Mouse (Mus musculus) G1E (cell line): Measurements from ENCODE around the gene Fcrl1.

Experiments used
- CTCF ChIP-seq: IDR thresholded peaks from 2 replicates; pipeline ENCODE4 v1.5.1; 2012; ENCODE audit warnings: low read depth, low read length, inconsistent platforms, mixed read lengths
- POLR2AphosphoS5 ChIP-seq: IDR thresholded peaks from 2 replicates; pipeline ENCODE4 v1.6.1; 2012; ENCODE audit warnings: low read depth, low read length, inconsistent platforms; ENCODE audit not compliant: insufficient replicate concordance

DNA sequence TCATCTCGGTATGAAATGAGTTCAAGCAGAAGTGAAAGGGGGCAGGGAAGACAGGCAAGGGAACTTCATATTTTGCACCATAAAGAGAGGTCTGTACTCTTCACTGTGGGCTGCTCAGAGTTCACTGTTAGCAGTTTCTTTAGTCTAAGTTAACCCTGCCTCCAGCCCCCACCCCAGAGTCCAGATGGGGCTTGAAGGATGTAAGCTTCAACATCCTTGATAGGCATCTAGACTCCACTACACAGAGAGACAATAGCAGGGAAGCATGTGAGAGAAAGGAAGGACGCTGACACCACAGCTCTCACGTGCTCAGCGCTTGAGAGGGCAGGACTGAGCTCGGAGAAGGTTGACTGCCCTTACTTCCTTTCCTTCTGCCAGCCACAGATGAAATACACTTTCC lies 25.1 kb downstream of the Fcrl1 start:
- no peak for TF ChIP-seq CTCF
- TF ChIP-seq POLR2AphosphoS5: no peak
